Mouse (Mus musculus) left cerebral cortex, postnatal 10 days (tissue): ENCODE measurements at regions not wholly inside any gene's neighbourhood (a gene's known extent, or its start where the extent isn't known, plus 50 kb on each side); places are given as distances from the start of the nearest gene placed in this dataset.
"Not testable (repeated sequence)": the region's sequence is repeated elsewhere in the genome, so short reads cannot be mapped to it uniquely, and the experiment has no call there.

Experiments used
- DNase-seq, 2 experiments: peaks; one replicate each; pipeline ENCODE4 v3.0.0; 2021 to 2022; ENCODE audit warnings: low spot score in 2 of 2, mixed read lengths in 1 of 2; ENCODE audit errors: extremely low spot score in 1 of 2
- intact Hi-C: fragments of 180-260 bp; cut with DNase I; formaldehyde crosslinking; loops from one replicate; pipeline ENCODE4 v1.15.1; 2025

- intact Hi-C loops = not testable (repeated sequence)
- peak; percentile 87 to 93 for DNase-seq
Measured at GRCm38 (mm10) chr17:17293932-17294534, 80.1 kb upstream of the Riok2 start.

DNA sequence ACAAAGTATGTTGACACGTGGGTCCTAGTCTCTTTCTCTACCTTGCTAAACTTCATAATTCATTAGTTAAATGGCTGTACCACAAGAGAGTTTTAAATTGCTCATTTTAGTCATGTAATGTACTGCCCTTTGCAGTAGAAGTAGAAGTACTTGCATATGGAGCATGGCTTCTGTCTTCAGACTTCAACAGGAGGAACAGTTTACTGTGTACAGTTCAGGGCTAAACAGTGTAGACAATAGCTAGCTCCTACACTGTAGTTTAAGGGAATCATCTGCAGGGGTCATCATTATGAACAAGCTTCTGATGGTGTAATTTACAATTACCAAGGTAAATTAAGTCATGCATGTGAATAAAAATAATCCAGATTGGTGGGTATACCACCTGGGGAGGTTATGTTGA, 79.1 kb upstream of the Riok2 start:
- DNase-seq, intact Hi-C loops: not testable (repeated sequence)

- DNase-seq, intact Hi-C loops: not testable (repeated sequence)
Measured at GRCm38 (mm10) chr17:17303496-17303895, 70.6 kb upstream of the Riok2 start.
